Mouse (Mus musculus): Measurements from ENCODE around the gene Atp5k. TPM values are rescaled to one million over a fixed set of nuclear protein-coding genes. Genes with fewer than 3 reads are reported as not detected.

Atp5k gene
- total and polyA plus RNA-seq, 3 experiments: 199 to 567 (median 276) TPM

DNA sequence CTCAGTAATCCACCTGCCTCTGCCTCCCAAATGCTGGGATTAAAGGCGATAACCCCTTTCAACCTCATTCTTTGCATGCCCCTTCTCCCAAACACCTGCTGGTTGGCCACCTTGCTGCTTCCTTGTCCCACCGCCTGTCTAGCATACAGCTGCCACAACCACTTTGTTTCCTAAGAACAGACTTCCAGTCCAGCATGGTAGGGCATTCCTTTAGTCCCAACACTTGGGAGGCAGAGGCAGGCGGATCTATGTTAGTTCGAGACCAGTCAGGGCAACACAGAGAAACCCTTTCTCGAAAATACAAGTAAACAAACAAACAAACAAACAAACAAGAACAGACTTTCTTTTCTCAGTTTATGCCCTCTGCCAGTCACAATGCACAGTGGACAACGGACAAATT, 26.2 kb upstream of the Atp5k start:
- dilution Hi-C loops (cut with MboI; ENCODE audit: extremely low pct_ligation_motif_present, extremely low pct_unique_long_range_greater_than_20kb, low sequenced_read_pairs) (no loop called here), in situ Hi-C loops (cut with MboI; ENCODE audit: low pct_ligation_motif_present, low pct_unique_long_range_greater_than_20kb, low sequenced_read_pairs) (no loop called here)
- TF ChIP-seq UBTF (IDR thresholded peaks at IDR 0.05; ENCODE audit: low read depth, low read length) (no peak), USF2 (conservative IDR thresholded peaks at IDR 0.05; ENCODE audit: low read depth, low read length) (no peak), CHD1 (IDR thresholded peaks at IDR 0.05; ENCODE audit: low read depth, low read length) (no peak), ZC3H11A (IDR thresholded peaks at IDR 0.05; ENCODE audit: low read depth, low read length) (no peak), EP300 (IDR thresholded peaks at IDR 0.05; ENCODE audit: low read length) (no peak), TBP (conservative IDR thresholded peaks at IDR 0.05; ENCODE audit: low read depth, low read length) (no peak), BHLHE40 (IDR thresholded peaks at IDR 0.05; ENCODE audit: low read depth, low read length) (no peak), IRF4 (IDR thresholded peaks at IDR 0.05; ENCODE audit: low read depth, low read length) (no peak), RCOR1 (conservative IDR thresholded peaks at IDR 0.05; ENCODE audit: low read depth, low read length) (no peak)
- Histone ChIP-seq H3K27me3 (replicated peaks) (peaks cover 29% of the 10 kb centered on the region), H3K9me3 (replicated peaks; ENCODE audit: low read length) (no peaks in the 10 kb centered on the region), H3K4me3 (replicated peaks in 1 of 3; ENCODE audit: low read depth in 2 of 3, low read length in 2 of 3, poor library complexity in 1 of 3) (peak overlapping the region; percentile 51 to 63 (median 56)), H3K9ac (ENCODE audit: insufficient read depth, low read depth) (no peak overlapping the region), H3K27ac (ENCODE audit: insufficient read depth, low read depth) (no peak overlapping the region), H3K4me1 (ENCODE audit: control insufficient read depth in 1 of 2, insufficient read depth in 2 of 2) (peaks cover 8 to 31% of the 10 kb centered on the region in 2 experiments), H3K4me2 (ENCODE audit: insufficient read depth, low read depth, poor library complexity, severe bottlenecking) (peak overlapping the region; percentile 75), H3K79me2 (replicated peaks; ENCODE audit: control insufficient read depth, extremely low read depth, insufficient read depth, poor library complexity, severe bottlenecking) (peaks cover 28% of the 10 kb centered on the region), H3K36me3 (replicated peaks in 1 of 2; ENCODE audit: control insufficient read depth in 1 of 2, insufficient read depth in 1 of 2, low read length in 1 of 2) (peaks cover 0 to 2% of the 10 kb centered on the region in 2 experiments)
- DNase-seq (ENCODE audit: extremely low read depth): no peak

DNA sequence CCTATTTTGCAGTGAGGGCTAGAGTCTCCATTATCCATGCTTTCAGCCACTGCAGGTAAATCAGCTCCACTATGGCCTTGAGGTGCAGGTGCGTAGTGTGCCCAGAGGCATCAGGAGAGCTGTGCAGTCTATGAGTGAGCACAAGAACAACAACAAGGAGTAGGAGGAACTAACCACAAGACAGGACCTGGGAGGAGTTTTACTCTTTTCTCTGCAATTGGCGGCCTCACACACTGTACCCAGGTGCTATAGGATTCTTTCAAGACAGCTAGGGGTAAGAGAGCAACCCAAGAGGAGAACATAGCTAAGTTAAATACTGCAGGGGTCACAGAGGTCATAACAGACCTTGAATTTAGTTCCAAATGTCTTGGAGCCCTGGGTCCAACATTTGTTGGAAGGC, 24.5 kb upstream of the Atp5k start:
- dilution Hi-C loops (cut with MboI; ENCODE audit: extremely low pct_ligation_motif_present, extremely low pct_unique_long_range_greater_than_20kb, low sequenced_read_pairs): no loop called here
- H3K36me3 ChIP-seq (replicated peaks in 1 of 2; ENCODE audit: control insufficient read depth in 1 of 2, insufficient read depth in 1 of 2, low read length in 1 of 2): peaks cover 0 to 2% of the 10 kb centered on the region in 2 experiments
- no peaks in the 10 kb centered on the region for H3K9me3 ChIP-seq (replicated peaks; ENCODE audit: low read length)
- in situ Hi-C loops (cut with MboI; ENCODE audit: low pct_ligation_motif_present, low pct_unique_long_range_greater_than_20kb, low sequenced_read_pairs): no loop called here
- H3K27ac ChIP-seq (ENCODE audit: insufficient read depth, low read depth): no peak overlapping the region
- no peak overlapping the region for H3K4me2 ChIP-seq (ENCODE audit: insufficient read depth, low read depth, poor library complexity, severe bottlenecking)
- H3K79me2 ChIP-seq (replicated peaks; ENCODE audit: control insufficient read depth, extremely low read depth, insufficient read depth, poor library complexity, severe bottlenecking): peaks cover 24% of the 10 kb centered on the region
- no peak for DNase-seq (ENCODE audit: extremely low read depth)
- no peak overlapping the region for H3K9ac ChIP-seq (ENCODE audit: insufficient read depth, low read depth)
- TF ChIP-seq MAZ (IDR thresholded peaks at IDR 0.05; ENCODE audit: low read depth, low read length): no peak
- no peak for TF ChIP-seq ZKSCAN1 (IDR thresholded peaks at IDR 0.05; ENCODE audit: borderline replicate concordance, low read depth, low read length)
- no peak for TF ChIP-seq ZMIZ1 (IDR thresholded peaks at IDR 0.05; ENCODE audit: low read depth, low read length)
- peaks cover 8 to 22% of the 10 kb centered on the region in 2 experiments for H3K4me1 ChIP-seq (ENCODE audit: control insufficient read depth in 1 of 2, insufficient read depth in 2 of 2)
- H3K27me3 ChIP-seq (replicated peaks): peaks cover 29% of the 10 kb centered on the region
- H3K4me3 ChIP-seq (replicated peaks in 1 of 3; ENCODE audit: low read depth in 2 of 3, low read length in 2 of 3, poor library complexity in 1 of 3): no peak overlapping the region

DNA sequence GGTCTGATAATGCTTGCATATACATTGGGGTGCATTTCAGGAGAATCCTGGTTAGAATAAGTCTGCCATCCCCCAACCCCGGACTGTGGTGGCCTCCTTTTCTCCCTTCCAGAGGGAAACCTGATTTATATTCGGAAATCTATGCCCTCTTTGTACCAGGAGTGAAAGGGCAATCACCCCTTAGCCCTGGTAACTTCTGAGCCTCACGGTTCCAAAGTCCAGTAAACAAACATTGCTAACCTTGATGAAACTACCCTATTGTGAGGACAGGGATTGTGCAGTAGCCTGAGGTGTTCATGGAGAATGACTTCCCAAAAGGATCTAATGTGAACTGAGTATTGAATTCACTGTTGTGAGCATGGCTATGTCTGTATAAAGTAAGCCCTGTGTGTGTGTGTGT, 19.8 kb upstream of the Atp5k start:
- TF ChIP-seq KAT2A (IDR thresholded peaks at IDR 0.05; ENCODE audit: insufficient replicate concordance, low read length) (no peak), CHD1 (IDR thresholded peaks at IDR 0.05; ENCODE audit: low read depth, low read length) (no peak), NELFE (IDR thresholded peaks at IDR 0.05; ENCODE audit: low read depth, low read length) (no peak), MAFK (IDR thresholded peaks at IDR 0.05; ENCODE audit: insufficient replicate concordance, low read length) (no peak), HCFC1 (IDR thresholded peaks at IDR 0.05; ENCODE audit: low read depth, low read length) (no peak)
- in situ Hi-C loops (cut with MboI; ENCODE audit: low pct_ligation_motif_present, low pct_unique_long_range_greater_than_20kb, low sequenced_read_pairs) (no loop called here), dilution Hi-C loops (cut with MboI; ENCODE audit: extremely low pct_ligation_motif_present, extremely low pct_unique_long_range_greater_than_20kb, low sequenced_read_pairs) (no loop called here)
- H3K27me3 ChIP-seq (replicated peaks): peaks cover 17% of the 10 kb centered on the region
- H3K79me2 ChIP-seq (replicated peaks; ENCODE audit: control insufficient read depth, extremely low read depth, insufficient read depth, poor library complexity, severe bottlenecking): no peaks in the 10 kb centered on the region
- H3K27ac ChIP-seq (ENCODE audit: insufficient read depth, low read depth): no peak overlapping the region
- no peak overlapping the region for H3K9ac ChIP-seq (ENCODE audit: insufficient read depth, low read depth)
- H3K36me3 ChIP-seq (replicated peaks in 1 of 2; ENCODE audit: control insufficient read depth in 1 of 2, insufficient read depth in 1 of 2, low read length in 1 of 2): no peaks in the 10 kb centered on the region
- H3K4me2 ChIP-seq (ENCODE audit: insufficient read depth, low read depth, poor library complexity, severe bottlenecking): no peak overlapping the region
- H3K4me3 ChIP-seq (replicated peaks in 1 of 3; ENCODE audit: low read depth in 2 of 3, low read length in 2 of 3, poor library complexity in 1 of 3): no peak overlapping the region
- DNase-seq (ENCODE audit: extremely low read depth): no peak
- no peaks in the 10 kb centered on the region for H3K4me1 ChIP-seq (ENCODE audit: control insufficient read depth in 1 of 2, insufficient read depth in 2 of 2)
- H3K9me3 ChIP-seq (replicated peaks; ENCODE audit: low read length): no peaks in the 10 kb centered on the region

Measured in CH12.LX (cell line).